Mouse (Mus musculus) erythroblast, embryonic 14.5 days (primary cell): Measurements from ENCODE around the gene Il23r.

ENCODE experiments used
- GATA1 ChIP-seq: IDR thresholded peaks from 2 replicates; pipeline ENCODE4 v1.6.1; 2012; ENCODE audit warnings: low read length, inconsistent platforms, mixed read lengths
- TAL1 ChIP-seq: IDR thresholded peaks from 3 replicates; pipeline ENCODE4 v1.6.1; 2012; ENCODE audit warnings: low read length, inconsistent platforms, mixed read lengths

GRCm38 (mm10) chr6:67510752-67511151, 19.1 kb upstream of the Il23r start:
- no peak for TF ChIP-seq TAL1
- no peak for TF ChIP-seq GATA1
